Mouse (Mus musculus) kidney, postnatal 4 days (tissue): Measurements from ENCODE around the gene Btrc.

ENCODE experiments used
- DNase-seq, 2 experiments: peaks; one replicate each; pipeline ENCODE4 v3.0.0; 2021; ENCODE audit warnings: mixed read lengths in 2 of 2

Gene Btrc

GRCm38 (mm10) chr19:45577141-45577750 is 213.7 kb downstream of the Btrc start:
- no peak for DNase-seq

- DNase-seq: peak in 1 of 2 experiments; percentile 4
Observed at GRCm38 (mm10) chr19:45578976-45579375, 215.4 kb downstream of the Btrc start.

- DNase-seq: no peak
Observed at GRCm38 (mm10) chr19:45579416-45579815, 215.9 kb downstream of the Btrc start.
